Mouse (Mus musculus) ES-Bruce4 (cell line): ENCODE data around the gene Lipc.

Experiments
- CTCF ChIP-seq: IDR thresholded peaks from one replicate; pipeline ENCODE4 v1.8.1; 2011; ENCODE audit warnings: low read depth, low read length
- POLR2A ChIP-seq: IDR thresholded peaks from one replicate; pipeline ENCODE4 v1.8.1; 2011; ENCODE audit warnings: low read length; ENCODE audit not compliant: insufficient read depth

GRCm38 (mm10) chr9:70855868-70856267 lies 96.2 kb downstream of the Lipc start:
- TF ChIP-seq POLR2A (no peak), CTCF (no peak)
